Mouse (Mus musculus): ENCODE measurements around the gene Calcoco2.

DNA sequence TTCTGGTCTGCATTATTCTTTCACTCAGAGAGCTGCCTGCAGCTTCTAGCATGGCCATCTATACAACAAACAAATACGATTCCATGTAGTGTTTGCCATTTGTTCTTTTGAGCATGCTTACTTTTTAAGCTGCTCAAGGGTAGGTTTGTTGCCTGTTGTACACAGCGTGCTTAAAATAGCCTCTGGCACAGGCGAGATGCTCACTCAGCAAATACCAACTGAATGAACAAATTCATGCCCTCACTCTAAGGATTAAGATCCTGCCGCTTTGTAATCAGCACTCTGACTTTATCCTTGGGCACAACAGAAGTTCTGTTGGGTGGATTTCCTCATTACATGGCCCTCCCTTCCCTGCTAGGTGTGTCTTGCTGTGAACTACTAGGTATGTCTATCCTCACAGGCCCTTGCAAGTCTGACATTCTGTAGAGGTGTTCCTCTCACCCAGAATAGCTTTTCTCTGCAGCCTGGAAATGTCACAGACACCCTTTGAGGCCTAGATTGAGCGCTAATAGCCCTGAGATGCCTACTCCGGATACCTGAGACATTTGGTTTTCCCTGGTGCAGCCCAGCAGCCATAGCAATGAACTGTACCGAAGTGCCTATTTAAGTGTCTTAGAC is 19.0 kb downstream of the Calcoco2 start:
- TF ChIP-seq CTCF (IDR thresholded peaks at IDR 0.05; ENCODE audit: low read depth) (no peak), EP300 (optimal IDR thresholded peaks at IDR 0.05) (no peak)
